8 mouse cellular contexts compared by ENCODE assay signal in the genomic region with DNA sequence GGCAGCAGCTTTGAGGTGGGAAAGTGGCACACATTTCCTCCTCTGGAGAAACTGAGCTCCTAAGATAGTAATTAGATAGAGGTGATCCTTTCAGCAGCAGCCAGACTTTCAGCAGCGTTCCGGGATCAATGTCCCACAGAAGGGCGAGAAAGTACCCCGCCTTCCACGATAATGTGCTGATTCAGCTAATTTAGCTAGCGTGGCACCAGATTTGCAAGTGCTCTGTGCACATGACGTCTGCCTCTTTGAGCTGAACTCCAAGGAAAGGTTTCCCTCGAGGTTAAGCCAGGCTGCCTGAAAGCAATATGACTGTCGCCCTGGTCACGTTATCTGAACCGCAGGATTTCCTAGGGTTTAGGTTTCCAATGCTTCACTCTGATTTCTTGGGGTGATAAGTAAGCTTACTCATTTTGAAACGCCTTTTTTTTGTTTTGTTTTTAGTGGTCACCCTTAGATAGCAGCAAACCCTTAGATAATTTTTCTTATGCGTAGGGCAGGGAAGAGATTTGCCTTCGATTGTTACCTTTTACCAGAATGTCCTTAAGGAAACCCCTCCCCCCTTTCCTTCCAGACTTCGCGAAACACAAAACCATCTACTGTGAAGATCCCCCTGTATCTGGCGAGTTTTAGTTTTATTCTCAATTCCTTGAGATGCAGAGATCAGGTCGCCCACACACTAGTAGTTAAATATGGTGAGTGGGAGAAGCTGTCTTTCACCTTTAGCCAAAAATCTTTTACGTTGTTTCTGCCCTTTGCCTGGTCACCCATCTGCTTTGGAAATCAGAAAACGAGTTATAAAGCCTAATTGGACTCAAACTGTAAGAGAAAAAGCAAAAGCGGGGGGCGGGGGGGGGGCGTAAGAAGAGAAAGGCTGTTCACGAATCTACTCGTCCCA.
A peak's percentile ranks its signal among the peaks of the same experiment; 100 is the strongest.
DNase-seq lines count a peak whose midpoint lies in the region; ATAC-seq lines count a peak whose summit lies in the region.

No protein-coding gene starts in this region.

- H3K36me3 ChIP-seq in hindbrain, embryonic 13.5 days = no peaks in the 10 kb centered on the region
- H3K36me3 ChIP-seq in liver, embryonic 11.5 days (ENCODE audit: control insufficient read depth, insufficient read depth, low read length) = no peaks in the 10 kb centered on the region
- H3K36me3 ChIP-seq in neural tube, embryonic 11.5 days (ENCODE audit: control insufficient read depth, insufficient read depth, low read length) = no peaks in the 10 kb centered on the region

- ATAC-seq in hindbrain, embryonic 13.5 days (ENCODE audit: low FRiP score) = peak; percentile 30
- ATAC-seq in liver, embryonic 11.5 days (replicated peaks; ENCODE audit: low FRiP score) = no peak
- peak; percentile 11; the same call in 1 of the 2 replicates for ATAC-seq in neural tube, embryonic 11.5 days (ENCODE audit: insufficient read depth, low FRiP score, low TSS enrichment)

- intact Hi-C loops in left cerebral cortex, postnatal 14 days (cut with DNase I) = loop anchor here (5.0 kb wide), 1 partner anchor 65 kb away; a partner anchor contains a TSS
- intact Hi-C loops in left cerebral cortex, postnatal 4 days (cut with DNase I) = no loop called here

- peak overlapping the region; percentile 95 for H3K27ac ChIP-seq in hindbrain, embryonic 13.5 days
- H3K27ac ChIP-seq in liver, embryonic 11.5 days (ENCODE audit: low read depth, low read length) = no peak overlapping the region
- no peak overlapping the region; the same call in 1 of the 2 replicates for H3K27ac ChIP-seq in neural tube, embryonic 11.5 days (ENCODE audit: low read depth, low read length)

- peak overlapping the region; percentile 71 for H3K4me2 ChIP-seq in hindbrain, embryonic 13.5 days
- H3K4me2 ChIP-seq in liver, embryonic 11.5 days = peak overlapping the region; percentile 66
- H3K4me2 ChIP-seq in neural tube, embryonic 11.5 days (ENCODE audit: low read depth) = peak overlapping the region; percentile 72

- DNase-seq in left cerebral cortex, postnatal 14 days (ENCODE audit: low spot score in 2 of 2) = peak; percentile 12 to 20
- no peak for DNase-seq in left cerebral cortex, postnatal 4 days
- DNase-seq in embryo, embryonic 11 days = peak; percentile 74
- DNase-seq in liver, embryonic 11.5 days (ENCODE audit: low spot score) = no peak
- peak; percentile 34 for DNase-seq in neural tube, embryonic 11.5 days (ENCODE audit: low spot score)
- DNase-seq in frontal cortex, postnatal 10 days (ENCODE audit: low spot score in 2 of 2) = no peak
- no peak for DNase-seq in gastrocnemius, postnatal 10 days

- WGBS in hindbrain, embryonic 13.5 days = 2% methylated on average over 25 of the region's 25 CpGs
- WGBS in liver, embryonic 11.5 days = 4% methylated on average over 25 of the region's 25 CpGs
- 6% methylated on average over 25 of the region's 25 CpGs for WGBS in neural tube, embryonic 11.5 days

- peaks cover 17% of the 10 kb centered on the region for H3K4me1 ChIP-seq in hindbrain, embryonic 13.5 days (replicated peaks)
- H3K4me1 ChIP-seq in liver, embryonic 11.5 days (replicated peaks; ENCODE audit: control insufficient read depth, insufficient read depth, low read length) = no peaks in the 10 kb centered on the region
- H3K4me1 ChIP-seq in neural tube, embryonic 11.5 days (ENCODE audit: control insufficient read depth, insufficient read depth, low read length) = 0 out of 2 replicates have a peak, but pooled peaks cover 5% of the 10 kb centered on the region

- no peaks in the 10 kb centered on the region for H3K9me3 ChIP-seq in hindbrain, embryonic 13.5 days
- H3K9me3 ChIP-seq in liver, embryonic 11.5 days (ENCODE audit: control insufficient read depth, low read length) = no peaks in the 10 kb centered on the region
- no peaks in the 10 kb centered on the region for H3K9me3 ChIP-seq in neural tube, embryonic 11.5 days (ENCODE audit: control insufficient read depth, low read length)

- H3K9ac ChIP-seq in hindbrain, embryonic 13.5 days = peak overlapping the region; percentile 74
- H3K9ac ChIP-seq in liver, embryonic 11.5 days (ENCODE audit: low read depth, low read length) = no peak overlapping the region
- H3K9ac ChIP-seq in neural tube, embryonic 11.5 days (ENCODE audit: low read length) = peak overlapping the region; percentile 71

- no peaks in the 10 kb centered on the region for H3K27me3 ChIP-seq in hindbrain, embryonic 13.5 days
- H3K27me3 ChIP-seq in liver, embryonic 11.5 days (replicated peaks; ENCODE audit: control insufficient read depth, insufficient read depth, low read length) = peaks cover 23% of the 10 kb centered on the region
- H3K27me3 ChIP-seq in neural tube, embryonic 11.5 days (ENCODE audit: control insufficient read depth, insufficient read depth, low read length) = no peaks in the 10 kb centered on the region

- peak overlapping the region; percentile 40 for H3K4me3 ChIP-seq in hindbrain, embryonic 13.5 days
- H3K4me3 ChIP-seq in liver, embryonic 11.5 days (ENCODE audit: low read depth, low read length) = peak overlapping the region; percentile 34
- peak overlapping the region; percentile 32 for H3K4me3 ChIP-seq in neural tube, embryonic 11.5 days (ENCODE audit: low read depth, low read length)

Comparison
In these comparisons a context has a peak if more than half of its experiments do, and no peak if none do; other contexts are left out.
1. DNase-seq: peak in left cerebral cortex, postnatal 14 days (2 of 2), embryo, embryonic 11 days (single experiment) and neural tube, embryonic 11.5 days (single experiment); none in left cerebral cortex, postnatal 4 days (single experiment), liver, embryonic 11.5 days (single experiment), frontal cortex, postnatal 10 days (0 of 2) and gastrocnemius, postnatal 10 days (single experiment).
2. Peak in every context shown above with its lines, with median percentiles within 50 percentile points of each other: H3K4me2 ChIP-seq and H3K4me3 ChIP-seq.